Mouse (Mus musculus): ENCODE results near the gene Sdf2. TPM values are rescaled to one million over a fixed set of nuclear protein-coding genes. Genes with fewer than 3 reads are reported as not detected.

Gene Sdf2
- total and polyA plus RNA-seq, 3 experiments = 61.4 to 119 (median 93.0) TPM

DNA sequence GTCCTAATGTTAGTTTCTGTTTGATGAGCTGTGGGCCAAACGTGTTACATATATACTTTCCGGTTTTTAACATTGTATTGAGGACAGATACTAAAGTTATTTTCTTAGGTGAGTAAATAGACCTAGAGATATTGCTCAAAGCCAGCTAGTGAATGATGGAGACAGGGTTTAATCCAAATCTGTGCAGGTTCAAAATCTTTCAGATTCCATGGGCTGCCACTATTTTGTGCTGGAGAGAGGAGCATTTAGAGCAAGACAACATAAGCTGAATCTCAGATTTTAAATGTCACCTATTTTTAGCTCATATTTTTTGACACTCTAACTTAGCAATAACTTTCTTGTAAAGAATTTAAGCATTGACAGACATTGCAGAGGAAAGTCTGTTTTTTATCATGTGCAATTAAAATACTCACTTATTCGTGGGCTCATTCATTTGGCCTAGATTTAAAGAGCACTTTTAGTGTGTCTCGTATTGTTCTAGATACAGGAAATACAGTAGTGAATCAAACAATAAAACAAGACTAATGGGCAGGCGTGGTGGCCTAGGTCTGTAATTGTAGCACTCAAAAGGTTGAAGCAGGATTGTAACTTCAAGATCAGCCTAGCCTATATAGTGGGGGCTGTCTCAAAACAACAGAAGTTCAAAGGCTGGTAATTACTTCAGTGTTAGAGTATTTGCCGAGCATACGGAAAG lies 919 bp downstream of the Sdf2 start (continued):
- TF ChIP-seq BHLHE40 (IDR thresholded peaks at IDR 0.05; ENCODE audit: low read depth, low read length) (no peak), E2F4 (IDR thresholded peaks at IDR 0.05; ENCODE audit: insufficient replicate concordance, low read depth, low read length) (no peak), MAFK (IDR thresholded peaks at IDR 0.05; ENCODE audit: insufficient replicate concordance, low read length) (0 out of 2 replicates have a peak, but pooled peaks have one; percentile 21), UBTF (IDR thresholded peaks at IDR 0.05; ENCODE audit: low read depth, low read length) (no peak), ZKSCAN1 (IDR thresholded peaks at IDR 0.05; ENCODE audit: borderline replicate concordance, low read depth, low read length) (no peak), MEF2A (IDR thresholded peaks at IDR 0.05; ENCODE audit: borderline replicate concordance, low read depth, low read length) (peak; percentile 13; the same call in 1 of the 2 replicates), ELF1 (IDR thresholded peaks at IDR 0.05; ENCODE audit: low read depth, low read length) (no peak), MYC (IDR thresholded peaks at IDR 0.05; ENCODE audit: low read depth, low read length) (no peak), MAX (IDR thresholded peaks at IDR 0.05; ENCODE audit: low read length) (no peak; the same call in 1 of the 2 replicates), TBP (conservative IDR thresholded peaks at IDR 0.05; ENCODE audit: low read depth, low read length) (0 out of 2 replicates have a peak, but pooled peaks have one; percentile 4), JUND (conservative IDR thresholded peaks at IDR 0.05; ENCODE audit: low read depth, low read length) (no peak), ETS1 (conservative IDR thresholded peaks at IDR 0.05; ENCODE audit: low read depth, low read length) (no peak), CHD2 (IDR thresholded peaks at IDR 0.05; ENCODE audit: low read length) (no peak), EP300 (IDR thresholded peaks at IDR 0.05; ENCODE audit: low read length) (peak; percentile 35; the same call in 1 of the 2 replicates)

GRCm38 (mm10) chr11:78247012-78247348 lies 1.4 kb downstream of the Sdf2 start:
- peaks cover 8 to 59% of the 10 kb centered on the region in 2 experiments for H3K4me1 ChIP-seq (ENCODE audit: control insufficient read depth in 1 of 2, insufficient read depth in 2 of 2)
- in situ Hi-C loops (cut with MboI; ENCODE audit: low pct_ligation_motif_present, low pct_unique_long_range_greater_than_20kb, low sequenced_read_pairs) (no loop called here), dilution Hi-C loops (cut with MboI; ENCODE audit: extremely low pct_ligation_motif_present, extremely low pct_unique_long_range_greater_than_20kb, low sequenced_read_pairs) (no loop called here)
- peak overlapping the region; percentile 3; the same call in 1 of the 2 replicates for H3K27ac ChIP-seq (ENCODE audit: insufficient read depth, low read depth)
- H3K79me2 ChIP-seq (replicated peaks; ENCODE audit: control insufficient read depth, extremely low read depth, insufficient read depth, poor library complexity, severe bottlenecking) = peaks cover 74% of the 10 kb centered on the region
- no peaks in the 10 kb centered on the region for H3K9me3 ChIP-seq (replicated peaks; ENCODE audit: low read length)
- peak overlapping the region; percentile 97 for H3K9ac ChIP-seq (ENCODE audit: insufficient read depth, low read depth)
- H3K4me3 ChIP-seq (replicated peaks in 1 of 3; ENCODE audit: low read depth in 2 of 3, low read length in 2 of 3, poor library complexity in 1 of 3) = peak overlapping the region; percentile 91 to 98 (median 97)
- H3K4me2 ChIP-seq (ENCODE audit: insufficient read depth, low read depth, poor library complexity, severe bottlenecking) = peak overlapping the region; percentile 100
- no peaks in the 10 kb centered on the region for H3K27me3 ChIP-seq (replicated peaks)
- TF ChIP-seq USF2 (conservative IDR thresholded peaks at IDR 0.05; ENCODE audit: low read depth, low read length) (no peak), ZMIZ1 (IDR thresholded peaks at IDR 0.05; ENCODE audit: low read depth, low read length) (0 out of 2 replicates have a peak, but pooled peaks have one; percentile 9), SIN3A (IDR thresholded peaks at IDR 0.05; ENCODE audit: low read length) (no peak; the same call in 1 of the 2 replicates), E2F4 (IDR thresholded peaks at IDR 0.05; ENCODE audit: insufficient replicate concordance, low read depth, low read length) (no peak)
- no peak for DNase-seq (ENCODE audit: extremely low read depth)
- H3K36me3 ChIP-seq (replicated peaks in 1 of 2; ENCODE audit: control insufficient read depth in 1 of 2, insufficient read depth in 1 of 2, low read length in 1 of 2) = peaks cover 13 to 42% of the 10 kb centered on the region in 2 experiments

All from CH12.LX (cell line).